Mouse (Mus musculus) left cerebral cortex, adult 2 months (tissue): ENCODE data around the gene Traf3. TPM values are rescaled to one million over a fixed set of nuclear protein-coding genes. Genes with fewer than 3 reads are reported as not detected.
A peak's percentile ranks its signal among the peaks of the same experiment; 100 is the strongest.

Experiments
- DNase-seq, 2 experiments: peaks; one replicate each; pipeline ENCODE4 v3.0.0; 2021 to 2022; ENCODE audit warnings: low spot score in 2 of 2, mixed read lengths in 1 of 2; ENCODE audit errors: extremely low spot score in 1 of 2
- H3K27ac ChIP-seq: fragments of 200-600 bp; 2 replicates; pipeline ENCODE4 v1.8.1; 2022
- H3K4me3 ChIP-seq: fragments of 200-600 bp; 2 replicates; pipeline ENCODE4 v1.8.1; 2022
- CTCF ChIP-seq: fragments of 200-600 bp; IDR thresholded peaks from 2 replicates; pipeline ENCODE4 v1.8.1; 2022; ENCODE audit warnings: antibody characterized with exemption, mild to moderate bottlenecking, moderate library complexity
- intact Hi-C: fragments of 180-260 bp; cut with DNase I; formaldehyde crosslinking; loops from one replicate; pipeline ENCODE4 v1.15.1; 2025
- total RNA-seq, 2 experiments: library from RNA; stranded (reverse); gene quantifications; 2 replicates each; pipeline ENCODE4 v1.2.3; 2021

Gene Traf3
- total RNA-seq, 2 experiments from 2014 or later, result 40.8 to 49.1 TPM

GRCm38 (mm10) chr12:111159659-111160428 lies 6.3 kb upstream of the Traf3 start:
- Histone ChIP-seq H3K27ac (no peak overlapping the region), H3K4me3 (no peak overlapping the region)
- intact Hi-C loops, result no loop called here
- TF ChIP-seq CTCF, result no peak
- DNase-seq, result no peak

GRCm38 (mm10) chr12:111160871-111161270 lies 5.3 kb upstream of the Traf3 start:
- Histone ChIP-seq H3K27ac (no peak overlapping the region; the same call in 1 of the 2 replicates), H3K4me3 (no peak overlapping the region)
- intact Hi-C loops, result no loop called here
- no peak for TF ChIP-seq CTCF
- no peak for DNase-seq

GRCm38 (mm10) chr12:111161943-111162311 lies 4.2 kb upstream of the Traf3 start:
- TF ChIP-seq CTCF, result no peak
- Histone ChIP-seq H3K27ac (peak overlapping the region; percentile 86), H3K4me3 (peak overlapping the region; percentile 22; the same call in 1 of the 2 replicates)
- no peak for DNase-seq
- intact Hi-C loops, result loop anchor here (2.0 kb wide), 1 partner anchor 73 kb away; no protein-coding TSS in a partner anchor

- intact Hi-C loops, result loop anchor here (2.0 kb wide), 1 partner anchor 74 kb away; no protein-coding TSS in a partner anchor
- H3K27ac ChIP-seq, result peak overlapping the region; percentile 86
- H3K4me3 ChIP-seq, result peak overlapping the region; percentile 22; the same call in 1 of the 2 replicates
- no peak; the same call in 1 of the 2 replicates for TF ChIP-seq CTCF
- DNase-seq, result peak; percentile 43 to 57
Observed at GRCm38 (mm10) chr12:111162312-111163061, 3.7 kb upstream of the Traf3 start.

DNA sequence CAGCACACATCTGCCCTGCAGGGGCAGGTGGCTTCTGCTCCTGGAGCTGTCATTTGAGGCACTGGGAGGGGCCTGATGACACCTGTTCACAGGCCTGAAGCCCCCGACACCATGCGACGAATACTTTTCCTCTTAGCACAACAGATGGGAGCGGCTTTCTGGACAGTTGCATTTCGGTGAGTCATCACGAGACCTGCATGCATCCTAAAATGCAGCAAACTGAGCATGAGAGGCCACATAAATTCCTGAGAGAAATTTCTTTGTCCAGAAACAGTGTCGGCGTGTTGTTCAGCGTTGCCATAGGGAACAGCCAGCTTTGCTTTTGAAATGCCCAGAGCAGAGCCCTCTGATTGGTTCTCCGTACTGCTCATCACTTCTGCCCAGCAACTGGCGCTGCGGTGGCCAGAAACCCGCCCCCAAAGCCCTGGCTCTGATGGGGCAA lies 1.8 kb upstream of the Traf3 start:
- no peak for TF ChIP-seq CTCF
- DNase-seq, result peak; percentile 83 to 90
- Histone ChIP-seq H3K4me3 (peak overlapping the region; percentile 44), H3K27ac (peak overlapping the region; percentile 79)
- intact Hi-C loops, result no loop called here

GRCm38 (mm10) chr12:111165146-111165812 lies 891 bp upstream of the Traf3 start:
- peak; percentile 36 for TF ChIP-seq CTCF
- DNase-seq, result no peak
- Histone ChIP-seq H3K27ac (peak overlapping the region; percentile 79), H3K4me3 (peak overlapping the region; percentile 44; the same call in 1 of the 2 replicates)
- intact Hi-C loops, result loop anchor here (5.0 kb wide), 1 partner anchor 87 kb away; no protein-coding TSS in a partner anchor

- TF ChIP-seq CTCF, result no peak
- intact Hi-C loops, result loop anchor here (5.0 kb wide), 1 partner anchor 86 kb away; no protein-coding TSS in a partner anchor
- DNase-seq, result peak in 1 of 2 experiments; percentile 34
- Histone ChIP-seq H3K4me3 (peak overlapping the region; percentile 83), H3K27ac (peak overlapping the region; percentile 88)
Observed at GRCm38 (mm10) chr12:111166681-111167289, 615 bp downstream of the Traf3 start.

GRCm38 (mm10) chr12:111168891-111169290 lies 2.7 kb downstream of the Traf3 start:
- Histone ChIP-seq H3K4me3 (no peak overlapping the region), H3K27ac (no peak overlapping the region)
- DNase-seq, result no peak
- TF ChIP-seq CTCF, result no peak
- intact Hi-C loops, result loop anchor here (5.0 kb wide), 1 partner anchor 83 kb away; no protein-coding TSS in a partner anchor

DNA sequence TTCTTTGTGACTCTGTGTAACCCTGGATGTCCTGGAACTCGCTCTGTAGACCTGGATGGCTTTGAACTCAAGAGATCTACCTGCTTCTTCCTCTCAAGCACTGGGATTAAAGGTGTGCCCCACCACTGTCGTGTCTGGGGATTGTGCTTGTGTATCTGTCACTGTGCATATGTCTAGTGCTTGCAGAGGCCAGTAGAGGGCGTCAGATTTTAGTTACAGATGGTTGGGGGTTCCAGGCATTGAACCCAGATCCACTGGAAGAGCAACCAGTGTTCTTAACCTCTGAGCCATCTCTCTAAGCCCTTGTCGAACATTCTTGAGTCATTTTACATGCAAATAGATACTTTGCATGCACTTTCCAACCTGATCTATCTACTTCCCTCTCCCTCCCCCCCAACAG lies 12.6 kb downstream of the Traf3 start:
- no peak overlapping the region for H3K27ac ChIP-seq
- no peak overlapping the region for H3K4me3 ChIP-seq
- intact Hi-C loops, result no loop called here
- no peak for DNase-seq
- no peak for TF ChIP-seq CTCF

DNA sequence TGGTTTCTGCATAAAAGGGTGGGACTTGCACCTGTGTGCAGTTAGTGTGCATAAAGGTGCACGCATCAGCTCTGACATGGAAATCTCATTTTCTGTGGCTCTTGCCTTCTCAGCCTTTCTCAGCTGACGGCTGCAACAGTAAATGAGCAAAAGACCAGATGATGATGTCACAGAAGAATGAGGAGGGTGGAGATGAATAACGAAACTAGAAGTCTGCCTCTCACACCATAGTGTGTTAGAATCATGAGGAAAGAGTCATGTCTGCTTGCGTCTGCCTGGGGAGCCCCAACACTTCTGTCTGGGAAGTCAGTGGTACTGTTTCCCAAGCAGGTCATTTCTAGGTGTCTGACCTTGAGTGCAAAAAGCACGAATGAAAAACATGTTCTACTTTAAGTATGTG lies 15.7 kb downstream of the Traf3 start:
- no peak overlapping the region for H3K4me3 ChIP-seq
- no peak overlapping the region for H3K27ac ChIP-seq
- DNase-seq, result no peak
- TF ChIP-seq CTCF, result no peak
- intact Hi-C loops, result no loop called here

DNA sequence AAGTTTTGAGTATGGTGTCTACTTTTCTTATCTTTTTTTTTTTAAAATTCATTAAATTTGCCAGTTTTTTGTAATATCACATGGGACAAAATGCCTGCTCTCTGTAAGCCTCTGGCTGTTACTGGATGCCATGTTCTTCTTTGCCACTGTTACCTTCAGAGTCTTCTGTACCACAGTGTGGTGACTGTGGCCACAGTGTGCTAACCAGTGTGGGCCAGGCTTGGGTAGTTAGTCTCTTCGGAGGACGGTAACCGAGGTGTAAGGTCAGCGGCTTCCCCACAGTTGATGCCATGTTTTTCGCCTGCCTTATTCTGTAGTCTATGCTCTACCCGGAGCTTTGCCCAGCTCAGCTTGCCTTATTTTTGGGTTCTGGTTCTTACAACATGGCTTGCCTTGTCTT lies 16.2 kb downstream of the Traf3 start:
- no peak overlapping the region for H3K4me3 ChIP-seq
- intact Hi-C loops, result no loop called here
- no peak for DNase-seq
- no peak for TF ChIP-seq CTCF
- H3K27ac ChIP-seq, result no peak overlapping the region
